Mouse (Mus musculus): Measurements from ENCODE around the gene Nt5c. TPM values are rescaled to one million over a fixed set of nuclear protein-coding genes. Genes with fewer than 3 reads are reported as not detected.

The Nt5c gene
- 60.8 TPM for polyA plus RNA-seq (2015; fragmentation: Illumina TruSeq; extraction: RNeasy Lipid Tissue Mini Kit (QIAGEN cat#74804); ENCODE audit: insufficient read depth, low replicate concordance)

DNA sequence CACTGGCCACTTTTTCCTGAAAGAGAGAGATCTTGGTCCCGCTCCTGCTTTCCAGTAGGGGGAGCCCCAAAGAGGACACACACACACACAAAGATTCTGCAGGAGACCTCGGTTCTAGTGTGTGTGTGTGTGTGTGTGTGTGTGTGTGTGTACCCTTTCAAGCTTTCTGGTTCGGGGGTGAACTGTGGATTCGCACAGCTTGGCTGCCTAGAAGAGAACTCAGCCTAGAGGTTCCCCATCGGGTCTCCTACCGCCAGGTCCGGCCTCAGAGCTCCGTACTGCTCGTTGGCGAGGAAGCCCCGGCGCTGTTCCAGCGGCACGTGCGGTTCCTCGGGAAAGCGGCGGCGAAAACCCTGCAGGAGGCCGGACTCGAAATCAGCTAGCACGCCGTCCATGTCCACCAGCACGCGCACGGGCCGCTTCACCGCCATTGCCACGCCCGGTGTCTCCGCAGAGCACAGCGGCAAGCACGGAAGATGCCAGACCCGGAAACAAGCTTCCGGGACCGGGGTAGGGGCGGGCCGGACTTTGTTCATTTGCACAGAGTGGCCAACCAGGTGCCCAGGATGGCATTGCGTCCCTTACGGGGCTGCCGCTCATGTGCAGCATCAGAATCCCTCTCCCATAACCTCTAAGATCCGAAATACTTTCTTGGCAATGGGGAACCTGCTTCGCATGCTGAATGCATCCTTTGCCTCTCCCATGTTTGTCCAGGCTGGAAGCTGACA is at the start of gene Nt5c:
Nt5c (minus strand) TSS at position 507 of the 728 bp plus-strand sequence.

DNA sequence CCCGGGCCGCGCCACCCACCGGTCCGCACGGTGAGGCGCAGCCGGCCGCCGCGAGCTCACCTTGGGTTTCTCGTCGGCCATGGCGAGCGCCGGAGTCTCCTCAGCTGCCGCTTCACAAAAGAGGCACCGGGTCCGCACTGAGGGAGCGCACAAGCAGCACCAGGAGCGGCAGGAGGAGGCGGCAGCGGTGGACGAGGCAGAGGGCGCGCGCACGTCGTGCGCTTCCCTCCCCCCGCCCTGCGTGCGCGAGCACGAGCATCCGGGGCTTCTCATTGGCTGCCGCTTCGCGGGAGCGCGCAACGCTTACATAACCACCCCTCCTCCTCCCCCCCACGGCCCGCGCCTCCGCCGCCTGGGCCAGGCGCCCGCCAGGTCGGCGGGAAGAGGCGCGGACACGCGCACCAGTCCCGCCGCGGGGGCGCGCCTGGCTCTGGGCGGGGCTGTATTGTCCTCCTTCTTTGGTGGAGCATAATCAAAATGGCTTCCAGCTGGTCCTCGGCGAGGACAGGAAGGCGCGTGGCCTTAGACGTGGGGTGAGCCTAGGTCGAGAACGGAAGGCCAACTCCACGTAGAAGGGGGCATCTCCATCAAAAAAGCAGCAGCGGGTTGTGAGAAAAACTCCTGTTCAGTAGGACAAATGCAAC is 44.5 kb upstream of the Nt5c start, which contains the start of gene Sumo2:
Sumo2 (minus strand) TSS at position 239 of the 644 bp plus-strand sequence.

DNA sequence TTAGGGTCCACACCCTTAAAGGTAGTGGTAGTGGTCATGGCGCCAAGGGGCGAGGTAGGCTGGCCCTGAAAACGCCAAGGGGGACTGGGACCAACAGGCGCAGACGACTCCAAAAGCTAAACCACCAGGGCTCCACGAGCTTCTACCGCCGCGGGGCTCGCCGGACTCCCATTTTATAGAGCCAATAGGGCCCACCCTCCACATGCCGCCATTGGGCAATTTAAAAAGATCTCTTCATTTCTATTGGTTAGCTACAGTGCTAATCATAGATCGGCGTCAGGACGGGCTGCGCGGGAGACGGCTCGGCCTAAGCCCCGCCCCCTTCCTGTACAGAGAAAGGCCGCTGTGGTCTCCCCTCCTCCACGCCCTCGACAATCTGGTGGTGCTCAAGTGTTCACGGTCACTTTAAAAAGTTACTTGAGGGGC is 22.6 kb upstream of the Nt5c start, which contains the start of gene Jpt1:
Jpt1 (minus strand) TSS at position 150 of the 426 bp plus-strand sequence.

DNA sequence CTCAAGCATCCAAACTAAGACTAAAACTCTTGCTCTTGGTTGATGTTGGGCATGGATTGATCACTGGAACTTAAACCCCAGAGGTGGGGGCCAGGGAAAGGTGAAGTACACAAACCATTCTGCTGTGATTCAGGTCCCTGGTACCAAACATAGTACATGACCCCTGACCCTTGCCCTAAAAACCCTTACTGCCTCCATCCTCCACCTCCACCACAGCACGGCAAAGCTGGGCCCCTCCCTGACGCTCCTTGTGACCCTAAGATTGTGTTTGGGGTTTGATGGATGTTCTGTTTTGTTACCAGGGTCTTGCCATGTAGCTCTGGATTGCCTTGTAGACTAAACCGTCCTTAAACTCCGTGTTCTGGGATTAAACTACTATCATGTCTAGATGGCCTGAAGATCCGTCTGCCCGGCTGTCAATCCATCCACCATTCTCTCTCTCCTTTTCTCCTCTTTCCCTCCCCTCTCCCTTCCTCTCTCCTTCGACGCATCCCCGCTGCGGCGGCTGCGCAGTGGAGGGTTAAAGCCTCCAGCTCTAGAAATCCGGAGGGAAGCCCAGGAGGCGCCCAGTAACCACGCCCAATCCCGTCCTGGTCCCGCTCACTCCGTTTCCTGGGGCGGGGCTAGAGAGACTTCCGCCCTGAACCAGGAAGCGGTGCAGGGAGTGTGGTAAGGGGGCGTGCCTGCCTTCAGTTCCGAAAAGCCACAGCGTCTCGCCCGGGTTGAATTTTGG is 16.5 kb downstream of the Nt5c start, which contains the start of gene Armc7:
Armc7 (plus strand) TSS at position 643 of the 733 bp plus-strand sequence.

DNA sequence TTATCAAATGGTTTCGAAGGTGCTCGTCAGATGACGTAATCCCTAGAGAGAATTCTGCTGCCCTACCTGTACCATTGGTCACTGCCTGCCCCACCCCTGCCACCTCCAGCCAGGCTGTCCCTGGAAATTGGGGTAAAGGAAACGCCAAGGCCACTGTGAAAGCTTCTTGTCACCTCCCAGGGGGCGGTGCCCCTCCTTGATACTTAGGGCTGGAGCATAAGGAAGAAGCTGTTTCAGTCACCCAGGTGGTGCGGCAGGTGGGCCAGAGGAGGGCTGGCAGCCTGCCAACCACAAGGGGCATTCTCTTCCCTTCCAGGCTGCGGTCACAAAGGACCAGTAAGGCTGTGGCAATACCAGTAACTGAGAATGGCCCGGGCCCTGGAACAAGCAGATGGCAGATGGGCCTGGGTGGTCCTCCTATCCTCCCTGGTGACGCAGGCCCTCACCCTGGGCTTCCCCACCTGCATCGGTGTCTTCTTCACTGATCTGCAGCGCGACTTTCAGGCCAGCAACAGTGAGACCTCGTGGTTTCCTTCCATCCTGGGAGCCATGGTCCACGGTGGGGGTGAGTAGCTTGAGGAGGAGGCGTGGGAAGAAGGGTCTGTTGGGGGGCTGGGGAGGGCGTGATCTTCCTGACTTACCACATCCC is 29.3 kb downstream of the Nt5c start, which contains the start of gene Slc16a5:
Slc16a5 (plus strand) TSS at position 232 of the 649 bp plus-strand sequence.

Other genes with a start within 250 kb of the Nt5c start
- 1.3 TPM for gene Grin2c, start 224.6 kb downstream of the Nt5c start, polyA plus RNA-seq (2015; fragmentation: Illumina TruSeq; extraction: RNeasy Lipid Tissue Mini Kit (QIAGEN cat#74804); ENCODE audit: insufficient read depth, low replicate concordance)
- gene Fdxr, start 214.8 kb downstream of the Nt5c start, polyA plus RNA-seq (2015; fragmentation: Illumina TruSeq; extraction: RNeasy Lipid Tissue Mini Kit (QIAGEN cat#74804); ENCODE audit: insufficient read depth, low replicate concordance) = 13.0 TPM
- gene Fads6, start 194.2 kb downstream of the Nt5c start, polyA plus RNA-seq (2015; fragmentation: Illumina TruSeq; extraction: RNeasy Lipid Tissue Mini Kit (QIAGEN cat#74804); ENCODE audit: insufficient read depth, low replicate concordance) = 1.5 TPM
- not detected for gene Otop2, start 184.7 kb downstream of the Nt5c start, polyA plus RNA-seq (2015; fragmentation: Illumina TruSeq; extraction: RNeasy Lipid Tissue Mini Kit (QIAGEN cat#74804); ENCODE audit: insufficient read depth, low replicate concordance)
- 1.3 TPM for gene Ush1g, start 169.8 kb downstream of the Nt5c start, polyA plus RNA-seq (2015; fragmentation: Illumina TruSeq; extraction: RNeasy Lipid Tissue Mini Kit (QIAGEN cat#74804); ENCODE audit: insufficient read depth, low replicate concordance)
- not detected for gene Otop3, start 157.1 kb downstream of the Nt5c start, polyA plus RNA-seq (2015; fragmentation: Illumina TruSeq; extraction: RNeasy Lipid Tissue Mini Kit (QIAGEN cat#74804); ENCODE audit: insufficient read depth, low replicate concordance)
- 6.4 TPM for gene Hid1, start 124.1 kb downstream of the Nt5c start, polyA plus RNA-seq (2015; fragmentation: Illumina TruSeq; extraction: RNeasy Lipid Tissue Mini Kit (QIAGEN cat#74804); ENCODE audit: insufficient read depth, low replicate concordance)
- gene Cdr2l, start 109.9 kb downstream of the Nt5c start, polyA plus RNA-seq (2015; fragmentation: Illumina TruSeq; extraction: RNeasy Lipid Tissue Mini Kit (QIAGEN cat#74804); ENCODE audit: insufficient read depth, low replicate concordance) = 3.0 TPM
- gene Mrpl58, start 88.1 kb downstream of the Nt5c start, polyA plus RNA-seq (2015; fragmentation: Illumina TruSeq; extraction: RNeasy Lipid Tissue Mini Kit (QIAGEN cat#74804); ENCODE audit: insufficient read depth, low replicate concordance) = 64.5 TPM
- gene Atp5h, start 71.9 kb downstream of the Nt5c start, polyA plus RNA-seq (2015; fragmentation: Illumina TruSeq; extraction: RNeasy Lipid Tissue Mini Kit (QIAGEN cat#74804); ENCODE audit: insufficient read depth, low replicate concordance) = 558 TPM
- 34.0 TPM for gene Kctd2, start 71.7 kb downstream of the Nt5c start, polyA plus RNA-seq (2015; fragmentation: Illumina TruSeq; extraction: RNeasy Lipid Tissue Mini Kit (QIAGEN cat#74804); ENCODE audit: insufficient read depth, low replicate concordance)
- not detected for gene Trim80, start 51.3 kb downstream of the Nt5c start, polyA plus RNA-seq (2015; fragmentation: Illumina TruSeq; extraction: RNeasy Lipid Tissue Mini Kit (QIAGEN cat#74804); ENCODE audit: insufficient read depth, low replicate concordance)
- gene Slc16a5, start 29.4 kb downstream of the Nt5c start, polyA plus RNA-seq (2015; fragmentation: Illumina TruSeq; extraction: RNeasy Lipid Tissue Mini Kit (QIAGEN cat#74804); ENCODE audit: insufficient read depth, low replicate concordance) = 6.9 TPM
- gene Armc7, start 16.2 kb downstream of the Nt5c start, polyA plus RNA-seq (2015; fragmentation: Illumina TruSeq; extraction: RNeasy Lipid Tissue Mini Kit (QIAGEN cat#74804); ENCODE audit: insufficient read depth, low replicate concordance) = 16.0 TPM
- gene Jpt1, start 22.5 kb upstream of the Nt5c start, polyA plus RNA-seq (2015; fragmentation: Illumina TruSeq; extraction: RNeasy Lipid Tissue Mini Kit (QIAGEN cat#74804); ENCODE audit: insufficient read depth, low replicate concordance) = 133 TPM
- gene Sumo2, start 44.4 kb upstream of the Nt5c start, polyA plus RNA-seq (2015; fragmentation: Illumina TruSeq; extraction: RNeasy Lipid Tissue Mini Kit (QIAGEN cat#74804); ENCODE audit: insufficient read depth, low replicate concordance) = 663 TPM
- 89.0 TPM for gene Nup85, start 72.6 kb upstream of the Nt5c start, polyA plus RNA-seq (2015; fragmentation: Illumina TruSeq; extraction: RNeasy Lipid Tissue Mini Kit (QIAGEN cat#74804); ENCODE audit: insufficient read depth, low replicate concordance)
- gene Mrps7, start 112.1 kb upstream of the Nt5c start, polyA plus RNA-seq (2015; fragmentation: Illumina TruSeq; extraction: RNeasy Lipid Tissue Mini Kit (QIAGEN cat#74804); ENCODE audit: insufficient read depth, low replicate concordance) = 23.8 TPM
- 52.1 TPM for gene Gga3, start 112.2 kb upstream of the Nt5c start, polyA plus RNA-seq (2015; fragmentation: Illumina TruSeq; extraction: RNeasy Lipid Tissue Mini Kit (QIAGEN cat#74804); ENCODE audit: insufficient read depth, low replicate concordance)
- gene Mif4gd, start 121.1 kb upstream of the Nt5c start, polyA plus RNA-seq (2015; fragmentation: Illumina TruSeq; extraction: RNeasy Lipid Tissue Mini Kit (QIAGEN cat#74804); ENCODE audit: insufficient read depth, low replicate concordance) = 145 TPM
- 58.5 TPM for gene Slc25a19, start 136.4 kb upstream of the Nt5c start, polyA plus RNA-seq (2015; fragmentation: Illumina TruSeq; extraction: RNeasy Lipid Tissue Mini Kit (QIAGEN cat#74804); ENCODE audit: insufficient read depth, low replicate concordance)
- 264 TPM for gene Grb2, start 216.7 kb upstream of the Nt5c start, polyA plus RNA-seq (2015; fragmentation: Illumina TruSeq; extraction: RNeasy Lipid Tissue Mini Kit (QIAGEN cat#74804); ENCODE audit: insufficient read depth, low replicate concordance)

Data from spleen, adult 10 weeks (tissue).